Mouse (Mus musculus): Measurements from ENCODE around the gene Olfr1100.

Olfr1100 gene

DNA sequence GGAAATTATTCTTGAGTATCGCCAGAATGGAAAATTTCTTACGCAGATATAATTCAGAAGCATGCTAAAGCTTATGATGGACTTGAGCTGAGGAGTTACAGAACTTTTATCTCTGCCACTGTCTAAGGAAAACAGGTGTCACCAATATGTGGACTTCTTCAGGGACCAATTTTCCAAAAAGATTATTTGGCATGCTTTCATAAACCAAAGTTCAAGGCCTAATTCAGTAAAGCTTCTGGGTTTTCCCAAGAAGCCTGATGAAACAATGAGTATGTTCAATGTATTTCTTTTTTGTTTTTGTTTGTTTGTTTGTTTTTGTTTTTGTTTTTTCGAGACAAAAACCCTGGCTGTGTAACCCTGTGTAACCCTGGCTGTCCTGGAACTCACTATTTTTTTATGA lies at the start of gene Olfr1100:
Gene Olfr1100, minus strand, starts transcription at position 101 of the 400 bp plus-strand sequence.
- in situ Hi-C loops (cut with MboI; ENCODE audit: low sequenced_read_pairs), result no loop called here

DNA sequence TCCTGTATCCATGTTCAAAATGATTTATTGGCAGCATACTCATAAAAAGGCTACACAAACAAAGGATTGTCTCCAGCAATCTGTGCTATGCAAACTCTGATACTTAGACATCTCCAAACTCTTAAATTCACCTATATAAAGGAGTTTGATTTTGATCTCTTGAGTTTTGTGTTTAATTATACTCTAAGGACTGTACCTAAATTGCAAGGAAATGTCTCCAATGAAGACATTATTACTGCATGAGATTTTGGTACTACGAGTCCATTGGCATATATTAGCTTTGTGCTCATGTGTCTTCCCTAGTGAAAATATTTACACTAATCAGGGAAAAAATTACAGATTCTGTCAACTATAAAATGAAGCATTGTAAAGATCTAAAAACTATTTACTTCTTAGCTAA lies 47.2 kb upstream of the Olfr1100 start, which contains the start of gene Olfr1104:
Gene Olfr1104, minus strand, starts transcription at position 101 of the 400 bp plus-strand sequence.
- in situ Hi-C loops (cut with MboI; ENCODE audit: low sequenced_read_pairs), result no loop called here

DNA sequence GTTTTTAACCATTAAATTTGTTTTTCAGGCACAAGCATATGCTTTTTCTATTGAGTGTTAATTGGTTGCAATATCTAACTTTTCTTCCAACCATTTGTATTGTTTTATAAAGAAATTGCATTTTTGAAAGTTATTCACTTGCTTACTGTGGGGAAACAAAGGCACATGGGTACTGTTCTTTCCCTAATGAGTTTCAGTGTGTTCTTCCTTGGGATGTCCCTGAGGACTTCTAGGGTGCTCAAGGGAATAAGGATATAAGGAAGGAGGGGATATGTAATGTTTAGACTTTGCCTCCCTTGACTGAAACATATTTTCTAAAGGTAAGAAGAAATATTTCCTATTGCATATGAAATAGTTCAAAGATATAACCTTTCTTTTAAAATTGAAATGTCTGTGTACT lies 18.3 kb upstream of the Olfr1100 start, which contains the start of gene Olfr1102:
Gene Olfr1102, plus strand, starts transcription at position 301 of the 400 bp plus-strand sequence.
- in situ Hi-C loops (cut with MboI; ENCODE audit: low sequenced_read_pairs), result no loop called here

DNA sequence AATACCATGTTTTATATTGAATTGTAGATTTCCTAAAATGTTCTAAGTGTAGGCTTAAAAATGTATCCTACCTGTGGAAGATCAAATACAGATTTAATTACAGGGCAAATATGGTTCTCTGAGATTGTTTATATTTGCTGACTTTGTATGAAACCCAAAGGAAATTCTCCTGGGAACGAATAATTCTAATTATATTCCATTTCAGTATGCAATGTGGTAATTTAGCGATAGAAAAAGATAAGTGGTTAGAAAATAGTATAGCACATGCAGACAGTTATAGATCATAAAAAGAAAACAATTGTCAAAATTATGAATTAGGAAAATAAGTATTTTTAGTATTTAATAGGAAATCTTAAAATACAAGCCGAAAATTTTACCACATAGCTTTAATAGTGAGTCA lies 11.4 kb upstream of the Olfr1100 start, which contains the start of gene Olfr1101:
Gene Olfr1101, minus strand, starts transcription at position 101 of the 400 bp plus-strand sequence.
- in situ Hi-C loops (cut with MboI; ENCODE audit: low sequenced_read_pairs), result no loop called here

DNA sequence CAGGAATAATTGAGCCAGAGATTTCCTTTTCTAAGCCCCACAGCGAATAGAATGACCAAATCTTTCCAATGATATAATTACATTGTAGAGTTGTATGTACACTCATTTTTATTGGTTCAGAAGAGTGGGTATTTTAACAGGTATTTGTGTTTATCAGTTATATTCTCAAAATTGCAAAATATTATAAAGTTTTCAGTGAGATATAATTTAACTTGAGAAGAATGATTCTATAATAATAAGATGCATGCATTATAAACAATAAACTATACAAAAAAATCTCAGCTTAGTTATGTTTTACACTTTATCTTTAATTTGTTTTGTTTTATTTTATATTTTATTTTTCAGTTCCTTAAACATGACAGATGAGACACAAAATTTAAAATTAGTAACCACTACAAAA lies 19.2 kb downstream of the Olfr1100 start, which contains the start of gene Olfr1099:
Gene Olfr1099, minus strand, starts transcription at position 101 of the 400 bp plus-strand sequence.
- in situ Hi-C loops (cut with MboI; ENCODE audit: low sequenced_read_pairs), result no loop called here

DNA sequence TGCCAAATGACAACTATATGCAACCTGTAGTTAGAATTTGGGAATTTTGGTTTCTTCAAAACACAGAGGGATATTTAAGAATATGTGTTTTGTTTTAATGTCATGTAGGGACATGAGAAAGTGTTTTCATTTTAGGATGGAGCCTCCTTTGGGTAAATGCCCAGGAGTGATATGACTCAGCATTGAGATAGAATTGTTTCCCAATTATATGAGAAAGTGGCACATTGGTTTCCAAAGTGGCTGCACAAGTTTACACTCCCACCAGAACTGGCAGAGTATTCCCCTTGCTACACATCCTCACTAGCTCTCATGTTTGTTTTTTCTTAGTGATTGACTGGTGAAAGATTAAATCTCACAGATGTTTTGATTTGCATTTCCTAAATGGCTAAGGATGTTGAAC lies 53.2 kb downstream of the Olfr1100 start:
- in situ Hi-C loops (cut with MboI; ENCODE audit: low sequenced_read_pairs), result no loop called here
